Mouse (Mus musculus) small intestine, adult 2 months (tissue): ENCODE data around the gene Anapc1.

Source experiments
- CTCF ChIP-seq: fragments of 200-500 bp; IDR thresholded peaks from 2 replicates; pipeline ENCODE4 v1.5.1; 2012; ENCODE audit warnings: low read depth, mild to moderate bottlenecking, control low read depth, inconsistent platforms, low read length, moderate library complexity, mixed read lengths; ENCODE audit not compliant: insufficient replicate concordance, insufficient read length; ENCODE audit errors: extremely low read depth
- POLR2A ChIP-seq: fragments of 200-500 bp; IDR thresholded peaks from 2 replicates; pipeline ENCODE4 v1.6.1; 2012; ENCODE audit warnings: low read depth, mild to moderate bottlenecking, control low read depth, inconsistent platforms, low read length, moderate library complexity

DNA sequence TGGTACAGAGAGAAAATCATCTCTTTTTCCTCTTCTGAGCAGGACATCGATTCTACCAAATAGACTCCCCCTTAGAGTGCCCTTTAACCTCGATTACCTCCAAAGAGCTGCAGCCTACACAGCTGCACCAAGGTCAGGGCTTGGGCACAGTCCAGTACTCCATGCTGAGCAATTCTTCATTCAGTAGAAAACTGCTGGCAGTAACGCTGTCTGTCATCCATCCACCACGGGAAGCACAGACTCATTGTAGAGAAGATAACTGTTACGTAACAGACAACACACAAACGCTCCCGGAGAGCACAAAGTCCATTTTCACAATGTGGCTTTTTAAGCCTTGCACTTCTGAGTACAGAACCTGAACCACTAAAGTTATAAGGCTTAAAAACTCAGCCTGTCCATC, 74.9 kb downstream of the Anapc1 start:
- no peak for TF ChIP-seq CTCF
- TF ChIP-seq POLR2A: no peak
